Mouse (Mus musculus) ovary, adult 18-20 months (tissue): ENCODE measurements around the gene Actrt2.

ENCODE experiments used
- DNase-seq: peaks from one replicate; pipeline ENCODE4 v3.0.0; 2022; ENCODE audit warnings: low spot score, mixed read lengths

The Actrt2 gene

DNA sequence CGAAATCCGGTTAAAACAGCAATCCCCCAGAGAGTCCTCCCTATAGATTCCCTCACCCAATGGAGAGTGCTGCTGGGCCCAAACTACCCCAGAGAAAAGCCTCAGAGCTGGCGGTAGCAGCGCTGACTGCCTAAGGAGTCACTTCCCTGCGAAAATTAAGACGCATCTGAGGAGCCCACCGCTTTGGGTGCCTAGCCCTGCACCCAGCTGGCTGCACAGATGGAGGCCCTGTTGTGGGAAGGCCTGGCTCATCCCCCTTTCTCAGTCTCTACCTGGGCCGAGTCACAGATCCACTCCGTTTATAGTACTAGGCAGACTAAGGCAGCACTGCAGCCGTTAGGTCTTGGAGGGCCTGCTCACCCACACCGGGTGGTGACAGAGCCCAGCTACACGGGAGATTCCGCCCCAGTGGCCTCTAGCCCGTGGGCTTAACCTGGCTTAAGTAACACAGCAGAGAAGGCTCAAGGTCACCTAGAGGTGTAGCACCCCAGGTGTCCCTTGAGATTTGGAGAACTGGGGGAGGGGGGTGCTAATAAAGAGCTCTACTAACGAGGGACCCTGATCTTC lies 29.3 kb downstream of the Actrt2 start:
- no peak for DNase-seq

DNA sequence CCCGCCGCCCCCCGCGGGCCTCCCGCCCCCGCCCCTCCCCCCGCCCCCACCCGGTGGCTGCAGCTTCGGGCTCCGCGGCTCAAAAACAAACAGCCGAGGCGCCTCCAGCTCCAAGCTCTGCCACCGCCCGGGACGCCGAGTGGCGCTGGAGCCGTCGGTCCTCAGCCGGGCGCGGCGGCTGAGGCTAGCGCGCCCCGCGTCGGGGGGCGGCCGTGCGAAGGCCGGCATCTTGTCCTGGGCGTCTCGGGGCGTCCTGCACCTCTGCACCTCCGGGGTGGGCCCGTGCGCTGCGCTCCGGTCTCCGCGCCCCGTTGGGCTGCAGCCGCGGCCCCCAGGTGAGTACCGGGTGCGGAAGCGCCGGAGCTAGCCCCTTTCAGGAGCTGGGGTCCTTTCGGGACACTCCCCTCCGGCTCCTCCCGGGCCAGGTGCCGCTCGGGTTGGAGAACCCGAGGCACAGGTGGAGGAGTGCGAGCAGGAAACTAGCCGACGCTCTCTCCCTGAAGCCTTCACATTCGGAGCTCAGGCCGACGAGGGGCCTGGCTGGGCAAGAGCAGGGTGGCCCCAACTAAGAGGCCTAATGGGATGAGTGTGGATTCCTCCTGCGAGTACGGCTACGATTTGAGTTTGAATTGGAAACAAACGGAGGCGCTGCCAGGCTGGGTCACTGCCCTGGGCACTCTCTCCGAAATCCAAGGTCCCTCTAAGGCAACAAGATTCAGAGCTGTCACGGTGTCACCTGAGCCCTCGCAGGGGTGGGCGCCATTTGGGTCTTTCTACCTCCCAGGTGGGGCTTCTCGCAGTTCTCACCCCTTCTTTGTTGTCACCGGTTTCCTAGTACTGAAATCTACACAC lies 30.0 kb downstream of the Actrt2 start:
- DNase-seq: no peak

DNA sequence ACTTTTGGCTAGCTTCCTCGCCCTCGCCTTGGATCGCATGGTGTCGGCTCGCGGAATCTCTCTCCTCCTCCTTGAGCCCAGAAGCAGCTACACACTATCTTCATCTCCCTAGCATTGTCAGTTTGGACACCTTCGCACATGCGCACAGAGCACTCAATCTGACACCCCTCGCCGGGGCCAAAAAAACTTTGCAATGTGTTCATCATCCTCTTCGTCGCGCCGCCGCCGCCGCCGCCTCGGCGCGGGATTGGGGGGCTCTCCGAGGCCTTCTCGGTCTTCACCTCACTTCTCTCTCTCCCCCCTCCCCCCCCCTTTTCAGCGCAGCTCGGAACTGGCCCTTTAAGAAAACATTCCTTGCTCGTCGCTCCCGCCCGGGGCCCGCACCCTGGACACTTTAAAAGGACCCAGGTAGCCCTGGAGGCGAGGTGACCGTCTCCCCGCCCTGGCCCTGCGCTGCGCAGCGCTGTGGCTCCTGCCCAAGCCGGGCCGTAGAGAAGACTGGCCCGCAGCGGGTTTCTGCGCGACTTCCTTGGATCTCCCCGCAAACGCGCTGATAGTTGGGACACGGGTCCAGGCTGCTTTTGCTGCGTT lies 30.9 kb downstream of the Actrt2 start, which contains the start of gene Prdm16:
Prdm16 (minus strand) TSS at position 153 of the 591 bp plus-strand sequence.
- DNase-seq: no peak

DNA sequence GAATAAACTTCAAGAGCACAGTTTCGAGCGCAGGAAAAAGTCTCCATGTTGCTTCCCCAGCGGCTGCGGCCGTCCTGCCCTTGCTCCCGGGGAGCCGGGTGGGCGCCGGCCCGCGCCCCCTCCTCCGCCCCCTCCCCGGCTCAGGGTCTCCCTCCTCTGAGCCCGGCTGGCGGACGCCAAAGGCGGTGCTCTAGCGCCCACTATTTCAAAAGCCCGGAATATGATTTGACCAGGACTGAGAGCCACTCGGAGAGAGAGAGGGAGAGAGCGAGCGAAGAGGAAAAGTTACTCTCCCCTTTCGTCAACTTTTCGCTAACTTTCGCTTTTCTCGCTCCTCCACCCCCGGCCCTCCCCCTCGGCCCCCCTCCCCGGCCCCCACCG lies 31.6 kb downstream of the Actrt2 start:
- DNase-seq: no peak

DNA sequence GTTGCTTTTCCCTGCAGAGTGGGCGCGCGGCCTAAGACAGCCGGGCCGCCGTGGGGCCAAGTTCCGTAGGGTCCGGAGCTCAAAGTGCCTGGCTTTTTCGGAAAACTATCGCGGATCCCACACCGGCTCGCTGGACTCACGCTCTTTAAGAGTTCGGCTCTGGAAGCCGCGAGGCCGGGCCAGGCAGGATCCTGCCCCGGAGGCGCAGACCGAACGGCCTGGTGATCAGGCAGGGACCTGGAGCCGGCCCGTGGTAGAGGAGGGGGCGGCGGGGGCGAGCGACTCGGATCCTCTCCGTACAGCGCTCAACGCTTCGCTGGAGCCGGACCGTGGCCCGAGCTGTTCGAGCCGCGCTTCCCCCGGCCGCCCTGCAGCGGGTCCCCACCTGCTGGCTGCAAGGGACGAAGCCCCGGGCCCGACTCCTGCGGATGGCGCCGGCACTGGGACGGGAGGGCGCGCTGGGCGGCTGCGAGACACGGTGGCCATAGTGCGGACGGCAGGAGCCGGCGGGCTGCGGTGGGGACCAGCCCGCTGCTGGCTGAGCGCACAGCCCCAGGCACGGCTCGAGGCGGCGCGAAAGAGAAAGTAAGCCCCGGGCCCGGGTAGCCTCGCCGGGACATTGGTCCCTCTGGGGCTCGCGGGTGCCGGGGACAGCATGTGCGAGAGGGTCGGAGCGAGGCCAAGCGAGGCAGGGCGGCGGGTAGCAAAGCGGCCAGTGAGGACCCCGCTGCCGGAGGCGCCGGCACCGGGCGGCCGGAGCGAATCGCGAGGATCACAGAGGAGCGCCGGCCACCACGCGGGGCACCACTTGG lies 32.2 kb downstream of the Actrt2 start:
- no peak for DNase-seq

DNA sequence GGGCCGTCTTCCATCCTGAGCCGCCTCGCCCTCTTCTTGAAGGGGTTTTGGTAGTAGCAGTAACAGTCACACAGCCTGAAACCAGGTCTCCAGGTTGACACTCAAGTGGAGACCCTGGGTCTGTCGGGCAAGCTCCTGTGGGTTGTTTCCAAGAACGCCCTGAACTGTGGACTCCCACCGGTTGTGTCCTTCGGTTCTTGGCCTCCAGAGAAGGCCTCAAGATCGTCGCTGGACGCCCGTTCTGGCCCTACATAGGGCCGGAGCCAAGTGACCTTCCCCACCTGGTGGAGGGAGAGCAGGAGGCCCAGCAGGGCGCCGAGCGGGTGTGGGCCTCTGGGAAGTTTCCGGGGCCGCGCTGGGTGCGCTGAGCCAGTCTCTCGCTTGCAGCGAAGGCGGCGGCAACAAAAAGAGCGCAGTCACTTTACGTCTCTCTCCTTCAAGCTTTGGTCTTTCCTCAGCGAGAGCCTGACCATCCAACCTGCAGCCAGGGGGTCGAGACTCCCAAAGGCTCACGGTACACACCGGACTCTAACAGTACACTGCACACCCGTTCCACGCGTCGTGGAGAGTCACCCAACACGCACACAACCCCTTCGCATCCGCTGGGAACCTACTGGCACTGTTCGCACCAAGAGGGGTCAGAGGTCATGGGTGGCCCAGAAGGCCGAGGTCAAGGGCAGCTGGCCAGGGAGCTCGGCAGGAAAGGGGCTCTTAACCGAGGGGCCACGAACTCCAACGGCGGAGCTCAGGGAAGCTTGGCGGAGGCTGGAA lies 33.0 kb downstream of the Actrt2 start:
- DNase-seq: no peak

DNA sequence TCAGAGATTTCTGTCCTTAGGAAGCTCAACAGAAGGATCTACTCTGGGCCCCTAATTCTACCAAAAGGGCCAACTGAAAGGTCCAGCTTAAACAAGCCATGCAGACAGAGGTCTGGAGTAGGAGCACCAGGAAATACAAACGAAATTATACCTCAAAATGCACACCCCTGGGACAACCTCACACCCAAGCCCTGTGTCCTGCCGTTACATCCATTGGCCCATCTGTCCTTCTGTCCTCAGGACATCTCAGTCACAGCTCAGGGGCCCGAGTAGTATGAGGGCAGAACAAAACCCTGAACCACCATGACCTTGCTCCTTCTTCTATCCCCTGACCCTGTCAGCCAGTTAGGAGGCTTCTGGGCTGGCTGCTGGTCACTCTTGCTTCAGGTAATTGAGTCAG lies 33.7 kb downstream of the Actrt2 start:
- DNase-seq: no peak

DNA sequence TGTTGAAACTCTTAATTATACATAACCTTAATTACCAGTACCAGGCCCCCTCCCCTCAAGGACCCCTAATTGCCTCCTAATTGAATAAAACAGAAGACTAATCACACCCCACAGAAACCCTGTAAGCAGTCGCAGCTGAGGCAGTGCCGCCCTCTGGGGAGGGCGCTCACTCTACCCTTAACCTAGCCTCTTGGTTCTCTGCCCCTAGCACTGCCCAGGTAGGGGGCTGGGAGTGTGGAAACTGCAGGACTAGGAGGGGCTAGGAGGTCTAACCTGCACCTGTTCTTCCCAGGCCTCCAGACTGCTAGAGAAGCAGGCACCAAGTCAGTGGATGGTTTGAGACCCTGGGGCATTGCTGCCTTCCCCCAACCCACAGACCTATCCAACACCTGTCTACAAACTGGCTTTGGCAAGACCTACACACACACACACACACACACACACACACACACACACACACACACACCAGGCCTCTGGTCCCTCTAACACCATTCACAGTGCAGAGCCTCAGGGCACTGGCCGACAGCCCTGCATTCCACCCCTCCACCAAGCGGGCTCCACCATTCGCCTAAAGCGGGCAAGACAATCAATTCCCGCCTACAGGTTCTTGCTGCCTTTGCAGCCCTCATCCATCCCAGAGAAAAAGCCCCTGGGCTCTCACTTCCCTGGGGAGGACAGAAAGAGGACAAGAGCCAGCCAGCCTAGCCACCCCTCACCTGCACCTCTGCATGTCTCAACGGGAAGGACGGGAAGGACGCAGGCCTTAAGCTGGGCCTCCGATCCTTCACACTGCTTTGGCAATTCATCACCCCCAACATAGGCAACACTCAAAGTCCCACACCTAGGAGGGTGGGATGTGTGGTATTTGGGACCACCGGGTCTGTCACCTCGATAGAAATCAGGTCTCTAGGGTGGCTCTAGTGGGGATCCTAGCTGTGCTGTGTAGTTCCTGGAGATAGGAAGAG lies 34.6 kb downstream of the Actrt2 start:
- DNase-seq: no peak

DNA sequence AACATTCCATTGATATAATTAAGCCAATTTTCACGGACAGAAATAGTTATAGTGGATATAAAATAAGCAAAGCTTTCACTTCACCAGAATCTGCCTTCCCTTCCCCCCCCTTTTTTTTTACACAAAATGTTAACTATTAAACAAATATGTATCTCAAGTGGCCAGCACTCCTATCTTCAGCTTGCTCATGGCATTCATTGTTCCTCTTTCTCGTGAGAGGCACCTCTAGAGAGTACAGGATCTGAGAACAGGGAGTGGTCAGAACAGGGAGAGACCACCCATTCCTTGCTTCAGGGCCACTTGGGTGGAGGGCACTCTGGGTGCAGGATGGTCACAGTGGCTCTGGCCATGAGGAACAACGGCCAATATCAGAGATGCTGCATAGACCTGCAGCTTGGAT lies 36.9 kb downstream of the Actrt2 start:
- DNase-seq: no peak

DNA sequence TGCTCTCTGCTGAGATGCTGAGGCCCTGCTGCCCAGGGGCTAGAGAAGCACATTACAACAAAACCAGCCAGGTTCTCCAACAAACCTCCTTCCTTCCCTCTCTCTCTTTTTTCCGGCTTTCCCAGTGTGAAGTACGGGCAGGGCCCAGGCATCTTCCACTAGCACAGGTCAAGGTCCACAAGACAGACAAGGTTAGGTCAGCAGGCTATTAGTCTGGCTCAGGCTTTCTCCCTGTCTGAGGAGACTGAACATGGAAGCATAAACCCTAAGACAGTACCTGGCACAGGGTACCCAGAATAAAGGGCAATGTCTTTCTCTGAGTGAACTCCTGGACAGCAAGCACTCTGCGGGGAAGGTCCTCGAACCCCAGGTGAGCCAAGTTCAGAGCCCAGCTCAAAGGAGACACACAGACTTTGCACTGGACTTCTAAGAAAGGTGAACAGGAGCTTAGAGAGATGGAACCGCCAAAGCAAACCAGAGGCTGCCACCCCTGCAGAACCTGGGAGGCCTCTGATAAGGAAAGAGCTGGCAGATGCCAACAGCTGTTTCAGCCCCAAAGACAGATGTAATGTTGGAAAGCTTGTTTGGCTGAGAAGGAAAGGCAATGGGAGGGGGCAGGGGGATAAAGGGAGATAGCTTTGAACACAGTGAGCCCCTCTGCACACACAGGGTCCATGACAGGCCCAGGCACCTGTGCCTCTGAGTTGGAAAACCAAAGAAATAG lies 40.1 kb downstream of the Actrt2 start:
- no peak for DNase-seq

DNA sequence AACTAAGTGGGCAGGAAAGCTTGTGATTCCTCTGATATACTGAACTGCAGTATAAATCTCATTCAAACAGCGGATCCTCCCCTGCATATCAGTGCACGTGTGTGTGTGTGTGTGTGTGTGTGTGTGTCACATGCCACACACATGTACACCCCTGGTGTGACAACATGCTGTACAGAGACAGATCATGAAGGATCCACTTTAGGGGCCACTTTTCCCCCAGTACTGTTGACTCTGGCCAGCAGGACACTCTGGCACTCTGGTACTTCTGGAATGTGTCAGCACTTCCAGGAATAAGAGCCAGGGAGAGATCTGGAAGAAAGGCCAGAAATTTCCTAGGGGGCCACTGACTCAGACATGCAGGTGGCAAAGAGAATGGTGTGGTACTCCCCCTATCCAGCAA lies 41.4 kb downstream of the Actrt2 start:
- DNase-seq: no peak

DNA sequence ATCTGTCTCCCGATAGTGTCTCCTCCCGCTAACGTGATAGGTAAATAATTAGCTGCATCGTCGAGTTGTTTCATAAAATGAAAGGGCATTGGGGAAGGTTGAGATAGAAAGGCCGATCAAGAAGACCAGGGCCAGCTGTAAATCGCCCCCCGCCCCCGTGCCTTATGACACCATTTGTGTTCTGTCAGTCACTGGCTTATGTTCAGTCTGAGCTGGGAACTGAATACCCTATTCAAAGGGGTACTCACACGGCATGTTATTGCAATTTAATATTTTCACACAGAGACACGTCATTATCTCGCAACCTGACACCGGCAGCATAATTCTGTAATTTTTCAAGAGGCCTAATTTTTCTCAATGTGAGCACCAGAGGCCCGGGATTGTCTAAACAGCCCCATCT lies 42.0 kb downstream of the Actrt2 start:
- no peak for DNase-seq

DNA sequence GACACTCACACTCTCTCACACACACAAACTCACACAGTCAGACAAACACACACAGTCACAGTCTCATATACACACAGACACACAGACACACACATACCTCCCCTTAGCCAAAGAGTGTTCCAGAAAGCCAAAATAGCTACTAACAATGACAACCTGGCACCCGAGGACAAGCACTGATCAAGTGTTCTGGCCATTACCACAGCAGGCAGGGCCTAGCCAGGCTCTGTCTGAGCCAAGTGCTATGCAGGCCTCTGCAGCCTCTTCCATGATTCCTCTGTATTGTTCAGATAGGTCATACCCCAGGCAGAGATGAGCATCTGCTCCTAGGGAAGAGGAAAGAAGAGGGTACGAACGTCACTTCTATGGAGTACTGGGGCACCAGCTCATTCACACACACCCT lies 44.4 kb downstream of the Actrt2 start:
- no peak for DNase-seq

DNA sequence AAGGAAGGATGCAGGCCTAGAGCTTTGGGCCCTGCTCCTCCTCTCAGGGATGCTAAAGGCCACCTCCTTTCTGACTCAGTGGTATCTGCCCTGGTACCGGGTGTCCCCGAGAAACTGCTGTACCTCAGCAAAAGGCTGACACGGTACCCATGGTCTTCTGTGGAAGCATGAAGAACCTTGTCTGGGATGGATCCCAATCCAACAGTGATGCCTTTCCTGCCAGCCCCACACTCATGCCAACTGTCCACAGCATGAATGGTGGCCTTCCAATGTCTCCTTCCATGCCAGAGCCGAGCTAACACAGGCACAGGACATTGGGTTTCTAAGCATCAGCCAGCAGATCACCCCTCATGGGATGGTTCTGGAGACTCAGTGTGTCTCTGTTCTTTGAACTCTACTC lies 45.1 kb downstream of the Actrt2 start:
- no peak for DNase-seq
